Mouse (Mus musculus) thymus, adult 2 months (tissue): ENCODE measurements at regions not wholly inside any gene's neighbourhood (a gene's known extent, or its start where the extent isn't known, plus 50 kb on each side); places are given as distances from the start of the nearest gene placed in this dataset.

ENCODE experiments used
- CTCF ChIP-seq: fragments of 200-500 bp; IDR thresholded peaks from 2 replicates; pipeline ENCODE4 v1.5.1; 2012; ENCODE audit warnings: mild to moderate bottlenecking, control low read depth, low read length, moderate library complexity, borderline replicate concordance; ENCODE audit not compliant: control insufficient read depth, poor library complexity, insufficient read depth; ENCODE audit errors: extremely low read depth
- POLR2A ChIP-seq: fragments of 200-500 bp; IDR thresholded peaks from 2 replicates; pipeline ENCODE4 v1.6.1; 2012; ENCODE audit warnings: mild to moderate bottlenecking, low read length, control low read depth, moderate library complexity; ENCODE audit not compliant: control insufficient read depth, poor library complexity, insufficient read depth; ENCODE audit errors: extremely low read depth

DNA sequence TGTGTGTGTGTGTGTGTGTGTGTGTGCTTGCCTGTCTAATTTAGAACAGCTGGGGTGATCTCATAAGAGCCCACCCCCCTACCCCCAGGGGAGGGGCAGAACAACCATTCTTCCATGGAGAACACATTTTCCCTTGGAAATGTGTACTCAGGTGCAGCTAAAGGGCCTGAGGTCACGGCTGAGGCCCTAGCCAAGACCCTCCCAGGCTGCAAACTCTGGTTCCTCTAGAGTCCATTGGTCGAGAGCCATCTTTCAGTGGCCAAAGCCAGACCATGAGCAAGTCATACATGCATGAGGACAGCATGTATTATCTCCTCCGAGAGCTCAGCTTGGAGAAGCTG is 154.9 kb upstream of the Tnp1 start:
- TF ChIP-seq CTCF (no peak), POLR2A (no peak)
